Mouse (Mus musculus): ENCODE measurements at regions not wholly inside any gene's neighbourhood (a gene's known extent, or its start where the extent isn't known, plus 50 kb on each side); places are given as distances from the start of the nearest gene placed in this dataset.

- no peak for ATAC-seq (ENCODE audit: insufficient read depth)
- H3K27ac ChIP-seq (ENCODE audit: low read depth) = no peak overlapping the region
Measured at GRCm38 (mm10) chr7:129441085-129441617, 150.5 kb upstream of the Wdr11 start.

GRCm38 (mm10) chr7:129469496-129469895, 122.2 kb upstream of the Wdr11 start:
- TF ChIP-seq CTCF (IDR thresholded peaks at IDR 0.05; ENCODE audit: low read depth) = no peak
- H3K9me3 ChIP-seq (ENCODE audit: low read depth, low read length) = no peaks in the 10 kb centered on the region
- no peak overlapping the region for H3K9ac ChIP-seq
- H3K36me3 ChIP-seq (ENCODE audit: insufficient read depth) = no peaks in the 10 kb centered on the region
- WGBS = 1% methylated on average over 3 of the region's 3 CpGs
- peak; percentile 24; the same call in 1 of the 2 replicates for ATAC-seq (ENCODE audit: insufficient read depth)
- no peaks in the 10 kb centered on the region for H3K4me1 ChIP-seq (ENCODE audit: insufficient read depth)
- peak; percentile 92 for DNase-seq
- H3K27ac ChIP-seq (ENCODE audit: low read depth) = no peak overlapping the region
- no peaks in the 10 kb centered on the region for H3K27me3 ChIP-seq (ENCODE audit: insufficient read depth, low read length)
- no peak overlapping the region for H3K4me3 ChIP-seq (ENCODE audit: low read depth, low read length)
- H3K4me2 ChIP-seq = no peak overlapping the region

More at GRCm38 (mm10) chr7:129441085-129441617, 150.5 kb upstream of the Wdr11 start:
- DNase-seq = no peak
- TF ChIP-seq CTCF (IDR thresholded peaks at IDR 0.05; ENCODE audit: low read depth) = no peak
- no peaks in the 10 kb centered on the region for H3K9me3 ChIP-seq (ENCODE audit: low read depth, low read length)
- no peak overlapping the region for H3K9ac ChIP-seq
- no peak overlapping the region for H3K4me2 ChIP-seq
- H3K4me1 ChIP-seq (ENCODE audit: insufficient read depth) = no peaks in the 10 kb centered on the region
- no peak overlapping the region for H3K4me3 ChIP-seq (ENCODE audit: low read depth, low read length)
- no peaks in the 10 kb centered on the region for H3K27me3 ChIP-seq (ENCODE audit: insufficient read depth, low read length)
- no peaks in the 10 kb centered on the region for H3K36me3 ChIP-seq (ENCODE audit: insufficient read depth)
- WGBS = 58% methylated on average over 4 of the region's 4 CpGs

DNA sequence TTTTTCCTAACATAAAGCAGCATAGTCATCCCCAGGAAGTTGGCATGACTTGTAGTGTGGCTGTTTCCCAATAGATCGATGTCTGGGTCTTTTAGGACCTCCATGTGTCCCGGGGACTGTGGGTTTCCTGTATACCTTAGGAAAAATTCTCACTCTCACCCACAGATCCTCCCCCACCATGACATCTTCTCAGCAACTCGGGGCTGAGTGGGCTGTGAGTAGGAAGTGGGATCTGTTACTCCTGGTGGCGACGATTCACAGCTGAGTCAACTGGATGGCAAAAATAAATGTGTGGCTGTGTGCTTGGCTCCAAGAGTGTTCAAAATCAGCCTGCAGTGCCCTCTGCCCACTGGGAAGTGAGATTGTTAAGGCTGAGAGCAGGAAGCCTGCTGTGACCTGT, 107.9 kb upstream of the Wdr11 start:
- Histone ChIP-seq H3K9me3 (ENCODE audit: low read depth, low read length) (no peaks in the 10 kb centered on the region), H3K9ac (no peak overlapping the region), H3K27me3 (ENCODE audit: insufficient read depth, low read length) (no peaks in the 10 kb centered on the region), H3K36me3 (ENCODE audit: insufficient read depth) (no peaks in the 10 kb centered on the region), H3K27ac (ENCODE audit: low read depth) (no peak overlapping the region), H3K4me3 (ENCODE audit: low read depth, low read length) (no peak overlapping the region), H3K4me2 (no peak overlapping the region), H3K4me1 (ENCODE audit: insufficient read depth) (no peaks in the 10 kb centered on the region)
- no peak for TF ChIP-seq CTCF (IDR thresholded peaks at IDR 0.05; ENCODE audit: low read depth)
- ATAC-seq (ENCODE audit: insufficient read depth) (no peak), DNase-seq (no peak)
- whole genome bisulfite sequencing = 72% methylated on average over 5 of the region's 5 CpGs

DNA sequence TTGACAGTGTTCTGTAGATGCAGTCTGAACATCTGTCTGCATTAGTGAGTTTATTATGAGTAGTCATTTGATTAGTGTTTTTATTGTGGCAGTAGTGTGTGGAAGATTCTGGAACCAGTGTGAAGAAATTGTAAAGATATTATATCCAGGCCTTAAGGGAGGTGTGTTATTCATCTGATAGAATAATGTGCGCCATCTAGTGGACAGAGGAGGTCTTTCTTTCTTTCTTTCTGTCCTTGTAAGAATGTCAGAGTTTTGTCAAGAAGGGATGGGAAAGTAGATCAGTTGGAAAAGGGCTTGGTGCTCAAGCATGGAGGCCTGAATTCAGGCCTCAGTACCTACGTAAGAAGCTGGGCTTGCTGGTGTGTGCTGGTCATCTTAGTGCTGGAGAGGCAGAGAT, 84.8 kb upstream of the Wdr11 start:
- 24% methylated on average over 2 of the region's 2 CpGs for WGBS
- no peak overlapping the region for H3K27ac ChIP-seq (ENCODE audit: low read depth)
- peak; percentile 72 for TF ChIP-seq CTCF (IDR thresholded peaks at IDR 0.05; ENCODE audit: low read depth)
- no peaks in the 10 kb centered on the region for H3K4me1 ChIP-seq (ENCODE audit: insufficient read depth)
- no peak overlapping the region for H3K4me2 ChIP-seq
- DNase-seq = peak; percentile 85
- H3K4me3 ChIP-seq (ENCODE audit: low read depth, low read length) = no peak overlapping the region
- H3K9me3 ChIP-seq (ENCODE audit: low read depth, low read length) = no peaks in the 10 kb centered on the region
- no peaks in the 10 kb centered on the region for H3K36me3 ChIP-seq (ENCODE audit: insufficient read depth)
- no peak for ATAC-seq (ENCODE audit: insufficient read depth)
- H3K9ac ChIP-seq = no peak overlapping the region
- no peaks in the 10 kb centered on the region for H3K27me3 ChIP-seq (ENCODE audit: insufficient read depth, low read length)

- ATAC-seq (ENCODE audit: insufficient read depth) = no peak
- H3K9me3 ChIP-seq (ENCODE audit: low read depth, low read length) = no peaks in the 10 kb centered on the region
- TF ChIP-seq CTCF (IDR thresholded peaks at IDR 0.05; ENCODE audit: low read depth) = no peak
- no peaks in the 10 kb centered on the region for H3K36me3 ChIP-seq (ENCODE audit: insufficient read depth)
- peak; percentile 16 for DNase-seq
- H3K9ac ChIP-seq = no peak overlapping the region
- H3K27ac ChIP-seq (ENCODE audit: low read depth) = no peak overlapping the region
- WGBS = 35% methylated on average over 10 of the region's 10 CpGs
- H3K27me3 ChIP-seq (ENCODE audit: insufficient read depth, low read length) = no peaks in the 10 kb centered on the region
- H3K4me2 ChIP-seq = no peak overlapping the region
- H3K4me3 ChIP-seq (ENCODE audit: low read depth, low read length) = no peak overlapping the region
- no peaks in the 10 kb centered on the region for H3K4me1 ChIP-seq (ENCODE audit: insufficient read depth)
Measured at GRCm38 (mm10) chr7:129509631-129510132, 82.0 kb upstream of the Wdr11 start.

GRCm38 (mm10) chr7:129514619-129515018, 77.0 kb upstream of the Wdr11 start:
- no peak overlapping the region for H3K9ac ChIP-seq
- WGBS = 15% methylated on average over 7 of the region's 7 CpGs
- no peaks in the 10 kb centered on the region for H3K27me3 ChIP-seq (ENCODE audit: insufficient read depth, low read length)
- H3K4me3 ChIP-seq (ENCODE audit: low read depth, low read length) = no peak overlapping the region
- no peak overlapping the region for H3K4me2 ChIP-seq
- no peaks in the 10 kb centered on the region for H3K36me3 ChIP-seq (ENCODE audit: insufficient read depth)
- no peak overlapping the region for H3K27ac ChIP-seq (ENCODE audit: low read depth)
- peak; percentile 23 for DNase-seq
- peak; percentile 77; the same call in 1 of the 2 replicates for ATAC-seq (ENCODE audit: insufficient read depth)
- no peaks in the 10 kb centered on the region for H3K9me3 ChIP-seq (ENCODE audit: low read depth, low read length)
- TF ChIP-seq CTCF (IDR thresholded peaks at IDR 0.05; ENCODE audit: low read depth) = no peak
- no peaks in the 10 kb centered on the region for H3K4me1 ChIP-seq (ENCODE audit: insufficient read depth)

DNA sequence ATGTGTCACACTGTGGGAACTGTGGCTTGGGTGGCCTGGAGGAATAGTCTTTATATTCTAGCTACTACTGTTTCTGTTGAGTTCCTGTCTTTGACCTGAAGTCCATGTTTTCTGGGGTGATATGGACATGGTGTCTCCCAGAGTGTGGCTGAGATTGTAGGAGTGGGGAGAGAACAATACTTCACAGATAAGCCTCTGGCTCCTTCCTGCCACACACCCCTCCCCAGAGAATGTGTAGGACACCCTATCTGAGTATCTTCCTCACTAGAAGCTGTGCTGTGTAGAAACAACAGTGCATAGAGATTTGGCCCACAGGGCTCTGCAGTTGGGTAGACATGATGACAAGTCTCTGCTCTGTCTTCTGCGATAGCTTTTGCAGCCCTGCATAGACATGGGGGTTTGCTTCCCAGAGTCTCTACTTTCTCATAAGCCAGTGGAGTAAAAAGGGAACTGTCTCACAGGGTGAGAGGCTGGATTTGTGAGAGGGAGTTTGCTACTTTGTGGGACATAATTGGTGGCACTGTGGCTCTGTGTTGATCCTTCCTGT, 67.2 kb upstream of the Wdr11 start:
- H3K4me2 ChIP-seq = no peak overlapping the region
- DNase-seq (no peak), ATAC-seq (ENCODE audit: insufficient read depth) (no peak)
- no peak overlapping the region for H3K27ac ChIP-seq (ENCODE audit: low read depth)
- H3K9ac ChIP-seq = no peak overlapping the region
- no peaks in the 10 kb centered on the region for H3K27me3 ChIP-seq (ENCODE audit: insufficient read depth, low read length)
- no peak overlapping the region for H3K4me3 ChIP-seq (ENCODE audit: low read depth, low read length)
- TF ChIP-seq CTCF (IDR thresholded peaks at IDR 0.05; ENCODE audit: low read depth) = no peak
- no peaks in the 10 kb centered on the region for H3K36me3 ChIP-seq (ENCODE audit: insufficient read depth)
- WGBS = 96% methylated on average over 1 of the region's 1 CpGs
- H3K9me3 ChIP-seq (ENCODE audit: low read depth, low read length) = no peaks in the 10 kb centered on the region
- H3K4me1 ChIP-seq (ENCODE audit: insufficient read depth) = no peaks in the 10 kb centered on the region

Data from lung, embryonic 14.5 days (tissue).